Mouse (Mus musculus): ENCODE measurements around the gene Smpd3. TPM values are rescaled to one million over a fixed set of nuclear protein-coding genes. Genes with fewer than 3 reads are reported as not detected.

Gene Smpd3
- polyA plus RNA-seq, 3 experiments from 2014 or later: not detected

DNA sequence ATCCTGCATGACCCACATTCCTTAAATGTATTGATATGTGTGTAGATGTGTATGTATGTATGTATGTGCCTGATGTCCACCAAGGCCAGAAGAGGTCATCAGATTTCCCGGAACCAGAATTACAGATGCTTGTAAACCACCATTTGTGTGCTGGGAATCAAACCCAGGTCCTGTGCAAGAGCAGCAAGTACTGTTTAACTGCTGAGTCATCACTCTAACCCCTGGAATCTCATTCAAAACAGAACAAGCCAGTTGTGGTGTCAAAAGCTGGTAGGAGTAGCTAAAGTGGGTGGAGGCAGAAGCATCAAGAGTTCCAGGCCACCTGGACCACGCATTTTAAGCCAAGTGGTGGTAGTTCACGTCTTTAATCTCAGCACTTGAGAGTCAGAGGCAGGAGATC, 123.8 kb downstream of the Smpd3 start:
- ATAC-seq: no peak

GRCm38 (mm10) chr8:106211421-106211820, 126.4 kb downstream of the Smpd3 start:
- ATAC-seq: no peak

- ATAC-seq: peak; percentile 95
Measured at GRCm38 (mm10) chr8:106210821-106211345, 126.9 kb downstream of the Smpd3 start, which contains the start of the genes Slc7a6os and Prmt7. Gene Slc7a6os, minus strand, starts transcription at chr8:106210935. Gene Prmt7, plus strand, starts transcription at chr8:106210936.

DNA sequence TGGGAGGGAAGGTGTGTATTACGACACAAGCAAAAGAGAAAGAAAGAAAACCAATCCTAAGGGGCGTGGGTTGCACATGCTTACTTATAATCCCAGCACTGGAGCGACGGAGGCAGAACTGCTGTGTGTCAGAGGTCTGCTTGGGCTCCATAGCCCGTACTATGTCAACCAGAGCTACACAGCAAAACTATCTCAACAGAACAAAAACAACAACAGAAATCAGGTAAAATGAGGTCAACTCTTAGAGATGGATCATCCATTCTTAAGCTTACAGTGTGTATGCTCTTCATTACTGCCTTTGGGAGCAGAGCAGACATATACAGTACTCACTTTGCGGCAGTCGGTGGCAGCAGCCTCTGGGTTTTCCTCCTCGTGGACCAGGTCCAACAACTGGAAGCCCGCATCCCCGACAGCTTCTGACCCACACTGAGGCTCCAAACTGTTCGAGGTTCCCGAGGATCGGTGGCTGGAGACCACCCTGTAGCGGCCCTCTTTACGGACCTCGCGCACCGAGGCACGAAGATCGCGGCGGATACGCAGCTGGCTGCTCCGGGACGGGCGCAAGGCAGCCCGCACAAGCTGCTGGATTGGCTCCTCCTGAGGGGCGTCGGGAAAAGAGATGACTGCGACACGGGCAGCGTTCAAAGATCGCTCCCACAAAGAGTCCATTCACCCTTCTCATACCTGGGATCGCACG, 127.6 kb downstream of the Smpd3 start:
- peak; percentile 22 for ATAC-seq

Other genes with a start within 250 kb of the Smpd3 start
- under 1 TPM in 2 of 3 experiments, not detected in 1; 0.20 to 0.64 TPM for gene Esrp2, start 201.0 kb downstream of the Smpd3 start, polyA plus RNA-seq (2017; shearing (Covaris generic))
- gene Pla2g15, start 187.6 kb downstream of the Smpd3 start, polyA plus RNA-seq (2017; shearing (Covaris generic)): 1 to 10 TPM; 4.5 to 6.2 (median 4.7) TPM
- 10 to 100 TPM; 21.0 to 35.6 (median 33.1) TPM for gene Slc7a6, start 169.1 kb downstream of the Smpd3 start, polyA plus RNA-seq (2017; shearing (Covaris generic))
- gene Slc7a6os, start 127.1 kb downstream of the Smpd3 start, polyA plus RNA-seq (2017; shearing (Covaris generic)): 10 to 100 TPM; 20.7 to 26.9 (median 23.1) TPM
- gene Prmt7, start 127.1 kb downstream of the Smpd3 start, polyA plus RNA-seq (2017; shearing (Covaris generic)): 10 to 100 TPM; 16.6 to 35.3 (median 27.0) TPM
- 1 to 10 TPM; 2.6 to 5.2 (median 3.6) TPM for gene Zfp90, start 77.3 kb upstream of the Smpd3 start, polyA plus RNA-seq (2017; shearing (Covaris generic))
- gene 6030452D12Rik, start 162.5 kb upstream of the Smpd3 start, polyA plus RNA-seq (2017; shearing (Covaris generic)): not detected
- gene Cdh3, start 172.9 kb upstream of the Smpd3 start, polyA plus RNA-seq (2017; shearing (Covaris generic)): not detected
- 100 to 1,000 TPM in 1 of 3 experiments, 10 to 100 TPM in 2; 67.0 to 101 (median 94.0) TPM for gene Gm10073, start 235.5 kb upstream of the Smpd3 start, polyA plus RNA-seq (2017; shearing (Covaris generic))